Mouse (Mus musculus): ENCODE data around the gene Notch1.

The Notch1 gene

GRCm38 (mm10) chr2:26516275-26516674 lies at the start of gene Notch1:
Gene Notch1 (minus strand): TSS chr2:26516663.
- peak in 1 of 2 experiments; percentile 42 for DNase-seq (ENCODE audit: low spot score in 2 of 2)

GRCm38 (mm10) chr2:26566221-26566620 lies 49.8 kb upstream of the Notch1 start:
- DNase-seq (ENCODE audit: low spot score in 2 of 2): peak in 1 of 2 experiments; percentile 56

GRCm38 (mm10) chr2:26561351-26562016 lies 45.0 kb upstream of the Notch1 start:
- no peak for DNase-seq (ENCODE audit: low spot score in 2 of 2)

GRCm38 (mm10) chr2:26560506-26560905 lies 44.0 kb upstream of the Notch1 start:
- no peak for DNase-seq (ENCODE audit: low spot score in 2 of 2)

- peak; percentile 56 to 63 for DNase-seq (ENCODE audit: low spot score in 2 of 2)
Observed at GRCm38 (mm10) chr2:26556535-26556993, 40.1 kb upstream of the Notch1 start.

- peak in 1 of 2 experiments; percentile 72 for DNase-seq (ENCODE audit: low spot score in 2 of 2)
Observed at GRCm38 (mm10) chr2:26555076-26555475, 38.6 kb upstream of the Notch1 start.

- peak; percentile 73 to 84 for DNase-seq (ENCODE audit: low spot score in 2 of 2)
Observed at GRCm38 (mm10) chr2:26553904-26554303, 37.4 kb upstream of the Notch1 start.

GRCm38 (mm10) chr2:26552066-26552465 lies 35.6 kb upstream of the Notch1 start:
- no peak for DNase-seq (ENCODE audit: low spot score in 2 of 2)

GRCm38 (mm10) chr2:26551446-26551845 lies 35.0 kb upstream of the Notch1 start:
- peak in 1 of 2 experiments; percentile 68 for DNase-seq (ENCODE audit: low spot score in 2 of 2)

- DNase-seq (ENCODE audit: low spot score in 2 of 2): no peak
Observed at GRCm38 (mm10) chr2:26550777-26551176, 34.3 kb upstream of the Notch1 start.

GRCm38 (mm10) chr2:26550205-26550604 lies 33.7 kb upstream of the Notch1 start:
- DNase-seq (ENCODE audit: low spot score in 2 of 2): no peak

- DNase-seq (ENCODE audit: low spot score in 2 of 2): peak in 1 of 2 experiments; percentile 69
Observed at GRCm38 (mm10) chr2:26549801-26550200, 33.3 kb upstream of the Notch1 start.

GRCm38 (mm10) chr2:26547481-26547880 lies 31.0 kb upstream of the Notch1 start:
- DNase-seq (ENCODE audit: low spot score in 2 of 2): no peak

GRCm38 (mm10) chr2:26544265-26544664 lies 27.8 kb upstream of the Notch1 start:
- DNase-seq (ENCODE audit: low spot score in 2 of 2): no peak

- no peak for DNase-seq (ENCODE audit: low spot score in 2 of 2)
Observed at GRCm38 (mm10) chr2:26543768-26544167, 27.3 kb upstream of the Notch1 start.

- DNase-seq (ENCODE audit: low spot score in 2 of 2): no peak
Observed at GRCm38 (mm10) chr2:26543155-26543554, 26.7 kb upstream of the Notch1 start.

- no peak for DNase-seq (ENCODE audit: low spot score in 2 of 2)
Observed at GRCm38 (mm10) chr2:26541258-26541910, 24.9 kb upstream of the Notch1 start.

- no peak for DNase-seq (ENCODE audit: low spot score in 2 of 2)
Observed at GRCm38 (mm10) chr2:26540721-26541120, 24.3 kb upstream of the Notch1 start.

- DNase-seq (ENCODE audit: low spot score in 2 of 2): no peak
Observed at GRCm38 (mm10) chr2:26539516-26539915, 23.1 kb upstream of the Notch1 start.

- DNase-seq (ENCODE audit: low spot score in 2 of 2): no peak
Observed at GRCm38 (mm10) chr2:26535517-26536045, 19.1 kb upstream of the Notch1 start.

- peak in 1 of 2 experiments; percentile 73 for DNase-seq (ENCODE audit: low spot score in 2 of 2)
Observed at GRCm38 (mm10) chr2:26534616-26535015, 18.2 kb upstream of the Notch1 start.

- no peak for DNase-seq (ENCODE audit: low spot score in 2 of 2)
Observed at GRCm38 (mm10) chr2:26534161-26534560, 17.7 kb upstream of the Notch1 start.

GRCm38 (mm10) chr2:26533249-26533648 lies 16.8 kb upstream of the Notch1 start:
- DNase-seq (ENCODE audit: low spot score in 2 of 2): no peak
